Mouse (Mus musculus): ENCODE data around the gene Kif18a.

Kif18a gene

GRCm38 (mm10) chr2:109374881-109375280 is 94.3 kb downstream of the Kif18a start:
- no peak for DNase-seq (ENCODE audit: low read depth)

DNA sequence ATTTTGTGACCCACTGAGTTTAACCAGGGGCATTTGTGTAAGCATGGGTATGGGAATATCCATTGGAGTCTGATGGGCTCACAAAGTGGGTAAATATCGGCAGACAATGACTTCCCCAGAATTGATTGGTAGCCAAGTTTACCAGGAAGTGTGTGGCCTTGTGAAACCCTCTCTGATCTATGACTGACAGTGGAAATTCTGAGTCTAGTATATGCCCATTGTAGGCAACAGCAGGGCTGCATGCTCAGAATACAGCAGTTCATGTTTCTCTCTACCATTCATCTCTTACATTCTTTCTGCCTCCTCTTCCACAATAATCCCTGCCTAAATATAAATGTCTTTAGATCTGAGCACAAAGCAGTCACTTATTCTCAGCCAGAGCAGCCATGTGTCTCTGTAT is 103.5 kb downstream of the Kif18a start:
- DNase-seq (ENCODE audit: low read depth) = no peak

- no peak for DNase-seq (ENCODE audit: low read depth)
Observed at GRCm38 (mm10) chr2:109386211-109386610, 105.7 kb downstream of the Kif18a start.

DNA sequence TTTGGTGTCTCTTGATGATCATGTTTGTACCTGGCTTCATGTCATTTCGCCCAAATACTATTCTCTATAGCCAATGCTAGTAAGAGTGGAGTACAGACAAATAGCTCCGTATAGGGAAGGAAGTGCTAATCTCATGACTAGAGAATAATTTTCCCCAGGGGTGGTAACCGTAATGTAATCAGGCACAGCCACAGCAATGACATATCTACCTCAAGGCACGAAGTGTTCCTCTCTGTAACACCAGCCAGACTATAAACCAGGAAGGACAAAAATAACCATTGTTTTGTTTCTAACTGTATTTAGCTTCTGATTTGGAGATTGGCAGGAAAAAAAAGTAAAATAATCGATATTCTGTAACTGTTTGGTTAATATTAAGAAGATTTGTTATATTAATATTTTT is 108.2 kb downstream of the Kif18a start:
- DNase-seq (ENCODE audit: low read depth) = no peak

DNA sequence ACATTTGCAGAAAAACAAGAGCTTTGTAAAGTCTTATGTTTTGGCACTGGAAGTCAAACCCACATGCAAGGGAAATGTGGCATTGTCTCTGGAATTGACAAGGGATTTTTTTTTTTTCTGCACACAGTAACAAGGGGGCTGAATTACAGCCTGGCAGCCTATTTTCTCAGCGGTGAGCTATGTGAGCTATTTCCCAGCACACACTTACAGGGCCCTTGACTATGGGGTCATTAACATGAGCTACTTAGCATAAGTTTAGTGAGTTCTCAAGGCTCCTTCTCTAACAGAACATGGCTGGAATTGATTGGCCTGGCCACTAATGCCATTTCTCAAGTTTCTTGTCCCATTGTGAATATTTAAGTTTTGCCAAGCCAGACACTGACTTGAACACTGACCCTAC is 109.4 kb downstream of the Kif18a start:
- no peak for DNase-seq (ENCODE audit: low read depth)
